Mouse (Mus musculus): ENCODE data around the gene Senp1. TPM values are rescaled to one million over a fixed set of nuclear protein-coding genes. Genes with fewer than 3 reads are reported as not detected.

Gene Senp1
- 24.2 and 24.9 TPM in 2 replicates for polyA plus RNA-seq (2015; fragmentation: Nextera tagmentation; extraction: Ambion mirVana)

DNA sequence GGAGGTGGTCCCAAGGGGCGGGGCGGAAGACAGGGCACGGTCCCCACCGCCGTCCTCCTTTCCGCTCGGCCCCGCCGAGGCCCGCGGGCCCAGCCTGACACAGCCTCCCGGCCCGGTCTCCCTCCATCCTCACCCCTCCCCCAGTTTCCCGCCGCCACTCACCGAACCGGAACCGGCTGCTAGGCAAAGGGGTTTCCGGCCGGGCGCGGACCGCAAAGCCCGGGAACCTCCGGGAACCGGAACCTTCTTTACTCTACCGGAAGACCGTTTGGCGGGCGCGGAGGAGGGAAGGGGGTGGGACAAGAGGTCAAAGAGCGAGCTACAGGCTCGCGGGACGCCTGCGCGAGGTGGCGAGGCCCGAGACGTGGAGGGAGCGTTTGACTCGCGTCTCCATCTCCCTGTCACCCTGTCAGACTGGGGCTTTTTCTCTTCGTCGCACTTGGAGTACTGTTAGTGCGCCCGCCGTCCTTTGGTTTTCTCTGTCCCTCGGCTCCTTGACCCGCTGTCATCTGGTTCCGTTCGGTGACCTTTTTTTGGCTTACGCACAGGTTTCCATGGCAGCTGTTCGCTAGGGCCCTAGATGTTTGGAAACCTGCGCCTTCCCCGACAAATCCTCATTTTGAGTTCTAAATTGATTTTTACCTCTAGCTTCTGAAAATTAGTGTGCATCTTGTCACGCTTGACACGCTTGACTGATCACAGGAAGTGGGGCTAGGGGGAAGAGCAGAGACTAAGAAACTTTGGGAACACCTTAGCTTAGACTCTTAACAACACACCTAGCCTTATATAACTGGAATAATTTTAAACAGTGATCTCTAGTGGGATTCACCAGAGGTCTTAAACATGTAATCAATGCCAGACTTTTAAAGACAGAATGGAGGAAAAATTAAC lies at the start of gene Senp1:
TSS of gene Senp1 (minus strand) at position 624 of the 891 bp plus-strand sequence.
- no peaks in the 10 kb centered on the region for H3K27me3 ChIP-seq (ENCODE audit: control insufficient read depth, insufficient read depth, low read length)
- peak; percentile 91 for ATAC-seq (ENCODE audit: insufficient read depth, low FRiP score)
- WGBS, result under 1% methylated on average over 58 of the region's 58 CpGs
- peak within 1 kb of the TSS; percentile 73 for H3K4me2 ChIP-seq (ENCODE audit: low read depth, low read length)
- peak within 1 kb of the TSS; percentile 83 for H3K4me3 ChIP-seq (replicated peaks; ENCODE audit: low read length)
- peaks cover 13% of the 10 kb centered on the region for H3K4me1 ChIP-seq (ENCODE audit: control insufficient read depth, insufficient read depth, low read length)
- H3K36me3 ChIP-seq (ENCODE audit: control insufficient read depth, insufficient read depth, low read length), result no peaks in the 10 kb centered on the region
- peak within 1 kb of the TSS; percentile 87 for H3K9ac ChIP-seq (ENCODE audit: low read length)
- H3K27ac ChIP-seq (ENCODE audit: low read length), result peak within 1 kb of the TSS; percentile 98
- no peaks in the 10 kb centered on the region for H3K9me3 ChIP-seq (replicated peaks; ENCODE audit: control insufficient read depth, low read length)

DNA sequence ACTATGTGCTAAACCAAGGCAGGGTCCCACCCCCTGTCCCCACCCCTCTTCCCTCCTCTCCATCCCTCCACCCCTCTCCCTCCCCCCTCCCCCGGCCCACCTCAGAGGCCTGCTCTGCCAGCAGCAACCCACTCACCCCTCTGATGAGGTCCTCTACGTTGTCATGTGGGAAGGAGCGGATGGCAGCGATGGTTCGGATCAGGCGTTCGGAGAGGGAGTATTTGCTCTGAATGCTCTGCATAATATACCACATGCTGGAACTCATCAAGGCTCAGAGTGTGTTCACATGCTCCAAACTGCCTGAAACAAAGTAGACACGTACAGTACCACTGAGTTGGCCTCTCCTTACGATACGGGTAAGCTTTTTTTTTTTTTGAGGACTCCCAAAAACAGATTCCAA lies 49.0 kb upstream of the Senp1 start:
- Histone ChIP-seq H3K4me2 (ENCODE audit: low read depth, low read length) (no peak overlapping the region), H3K36me3 (ENCODE audit: control insufficient read depth, insufficient read depth, low read length) (no peaks in the 10 kb centered on the region; the same call in 1 of the 2 replicates), H3K4me1 (ENCODE audit: control insufficient read depth, insufficient read depth, low read length) (0 out of 2 replicates have a peak, but pooled peaks cover 4% of the 10 kb centered on the region), H3K27me3 (ENCODE audit: control insufficient read depth, insufficient read depth, low read length) (no peaks in the 10 kb centered on the region), H3K9ac (ENCODE audit: low read length) (no peak overlapping the region), H3K27ac (ENCODE audit: low read length) (no peak overlapping the region), H3K4me3 (replicated peaks; ENCODE audit: low read length) (no peak overlapping the region), H3K9me3 (replicated peaks; ENCODE audit: control insufficient read depth, low read length) (no peaks in the 10 kb centered on the region)
- 85% methylated on average over 10 of the region's 10 CpGs for WGBS
- no peak for ATAC-seq (ENCODE audit: insufficient read depth, low FRiP score)

DNA sequence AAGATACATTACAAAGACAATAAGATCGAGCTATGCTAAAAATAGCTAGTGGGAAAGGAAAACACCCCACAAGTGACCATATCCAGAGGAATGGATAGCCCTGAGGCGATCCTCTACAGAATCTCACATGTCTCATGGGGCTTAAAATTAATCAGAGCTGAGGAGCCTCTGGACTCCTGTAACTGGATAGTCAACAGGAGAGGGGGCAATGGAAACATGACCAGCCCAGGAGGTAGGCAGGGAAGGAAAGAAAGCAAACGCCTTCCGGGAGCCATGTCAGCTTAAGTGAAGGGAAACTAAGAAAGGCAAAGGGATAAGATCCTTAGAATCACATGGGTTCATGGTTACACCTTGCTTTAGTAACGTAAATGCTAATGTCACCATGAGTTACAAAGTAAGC lies 47.3 kb upstream of the Senp1 start:
- Histone ChIP-seq H3K4me2 (ENCODE audit: low read depth, low read length) (no peak overlapping the region), H3K27me3 (ENCODE audit: control insufficient read depth, insufficient read depth, low read length) (no peaks in the 10 kb centered on the region), H3K4me1 (ENCODE audit: control insufficient read depth, insufficient read depth, low read length) (0 out of 2 replicates have a peak, but pooled peaks cover 4% of the 10 kb centered on the region), H3K9ac (ENCODE audit: low read length) (no peak overlapping the region), H3K9me3 (replicated peaks; ENCODE audit: control insufficient read depth, low read length) (no peaks in the 10 kb centered on the region), H3K36me3 (ENCODE audit: control insufficient read depth, insufficient read depth, low read length) (peaks cover 4% of the 10 kb centered on the region; the same call in 1 of the 2 replicates), H3K27ac (ENCODE audit: low read length) (no peak overlapping the region), H3K4me3 (replicated peaks; ENCODE audit: low read length) (no peak overlapping the region)
- 91% methylated on average over 5 of the region's 5 CpGs for WGBS
- ATAC-seq (ENCODE audit: insufficient read depth, low FRiP score), result no peak

DNA sequence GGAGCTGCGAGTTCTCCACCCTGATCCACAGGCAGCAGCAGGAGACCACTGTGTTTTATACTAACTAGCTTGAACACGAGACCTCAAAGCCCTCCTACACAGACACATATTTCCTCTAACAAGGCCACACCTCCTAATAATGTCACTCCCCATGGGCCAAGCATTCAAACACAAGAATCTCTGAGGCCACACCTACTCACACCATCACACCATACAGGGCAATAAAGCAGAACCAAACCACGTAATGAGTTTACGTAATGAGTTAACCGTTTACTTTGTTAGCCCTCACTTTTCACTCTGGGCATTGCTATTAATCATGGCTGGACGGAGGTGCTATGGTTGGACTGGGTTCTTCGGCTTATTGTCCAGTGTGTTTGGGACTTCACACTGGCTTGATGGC lies 46.2 kb upstream of the Senp1 start:
- H3K36me3 ChIP-seq (ENCODE audit: control insufficient read depth, insufficient read depth, low read length), result peaks cover 4% of the 10 kb centered on the region; the same call in 1 of the 2 replicates
- H3K4me2 ChIP-seq (ENCODE audit: low read depth, low read length), result no peak overlapping the region
- no peak overlapping the region for H3K9ac ChIP-seq (ENCODE audit: low read length)
- no peaks in the 10 kb centered on the region for H3K9me3 ChIP-seq (replicated peaks; ENCODE audit: control insufficient read depth, low read length)
- no peaks in the 10 kb centered on the region for H3K27me3 ChIP-seq (ENCODE audit: control insufficient read depth, insufficient read depth, low read length)
- 0 out of 2 replicates have a peak, but pooled peaks cover 4% of the 10 kb centered on the region for H3K4me1 ChIP-seq (ENCODE audit: control insufficient read depth, insufficient read depth, low read length)
- ATAC-seq (ENCODE audit: insufficient read depth, low FRiP score), result peak; percentile 69
- no peak overlapping the region for H3K27ac ChIP-seq (ENCODE audit: low read length)
- 55% methylated on average over 7 of the region's 7 CpGs for WGBS
- H3K4me3 ChIP-seq (replicated peaks; ENCODE audit: low read length), result no peak overlapping the region

DNA sequence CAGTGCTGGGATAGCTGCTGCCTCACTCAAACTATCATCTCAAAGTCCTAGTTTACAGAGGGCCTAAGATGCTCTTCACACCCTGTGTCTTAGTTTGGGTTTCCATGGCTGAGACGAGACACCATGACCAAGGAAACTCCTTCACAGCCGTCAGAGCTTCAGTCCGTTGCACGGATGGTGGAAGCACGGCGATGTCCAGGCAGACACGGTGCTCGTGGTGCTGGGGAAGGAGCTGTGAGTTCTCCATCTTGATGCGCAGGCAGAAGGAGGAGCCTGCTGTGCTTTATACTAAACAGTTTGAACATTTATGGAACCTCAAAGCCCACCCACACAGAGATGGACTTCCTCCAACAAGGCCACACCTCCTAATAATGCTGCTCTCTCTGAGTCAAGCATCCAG lies 43.3 kb upstream of the Senp1 start:
- H3K4me1 ChIP-seq (ENCODE audit: control insufficient read depth, insufficient read depth, low read length), result no peaks in the 10 kb centered on the region
- ATAC-seq (ENCODE audit: insufficient read depth, low FRiP score), result no peak

DNA sequence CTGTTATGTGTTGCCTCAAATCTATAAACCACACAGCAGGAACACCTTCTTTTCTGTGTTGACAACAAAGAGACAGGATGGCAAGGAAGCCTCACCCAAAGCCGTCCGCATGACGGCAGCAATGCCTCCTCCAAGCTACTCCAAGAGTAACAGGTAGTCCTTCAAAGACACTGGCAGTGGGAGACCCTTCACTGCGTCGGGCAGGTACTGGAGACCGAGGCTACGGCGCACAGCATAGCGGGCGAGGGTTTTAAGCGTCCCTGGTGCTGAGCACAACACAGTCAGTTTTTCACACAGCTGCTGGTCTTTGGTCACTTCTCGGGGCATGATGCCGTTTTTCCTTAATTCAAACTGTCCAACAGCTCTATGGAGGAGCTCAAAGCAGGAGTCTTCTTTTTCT lies 42.1 kb upstream of the Senp1 start:
- Histone ChIP-seq H3K4me2 (ENCODE audit: low read depth, low read length) (no peak overlapping the region), H3K36me3 (ENCODE audit: control insufficient read depth, insufficient read depth, low read length) (peaks cover 7% of the 10 kb centered on the region; the same call in 1 of the 2 replicates), H3K9ac (ENCODE audit: low read length) (no peak overlapping the region), H3K9me3 (replicated peaks; ENCODE audit: control insufficient read depth, low read length) (no peaks in the 10 kb centered on the region), H3K27ac (ENCODE audit: low read length) (no peak overlapping the region), H3K4me3 (replicated peaks; ENCODE audit: low read length) (no peak overlapping the region), H3K4me1 (ENCODE audit: control insufficient read depth, insufficient read depth, low read length) (no peaks in the 10 kb centered on the region), H3K27me3 (ENCODE audit: control insufficient read depth, insufficient read depth, low read length) (no peaks in the 10 kb centered on the region)
- WGBS, result 94% methylated on average over 13 of the region's 13 CpGs
- no peak for ATAC-seq (ENCODE audit: insufficient read depth, low FRiP score)

More for the DNA sequence above, 43.3 kb upstream of the Senp1 start:
- Histone ChIP-seq H3K9ac (ENCODE audit: low read length) (no peak overlapping the region), H3K4me3 (replicated peaks; ENCODE audit: low read length) (no peak overlapping the region), H3K9me3 (replicated peaks; ENCODE audit: control insufficient read depth, low read length) (no peaks in the 10 kb centered on the region), H3K4me2 (ENCODE audit: low read depth, low read length) (no peak overlapping the region), H3K27ac (ENCODE audit: low read length) (no peak overlapping the region), H3K27me3 (ENCODE audit: control insufficient read depth, insufficient read depth, low read length) (no peaks in the 10 kb centered on the region), H3K36me3 (ENCODE audit: control insufficient read depth, insufficient read depth, low read length) (peaks cover 7% of the 10 kb centered on the region; the same call in 1 of the 2 replicates)
- WGBS, result 92% methylated on average over 9 of the region's 9 CpGs

DNA sequence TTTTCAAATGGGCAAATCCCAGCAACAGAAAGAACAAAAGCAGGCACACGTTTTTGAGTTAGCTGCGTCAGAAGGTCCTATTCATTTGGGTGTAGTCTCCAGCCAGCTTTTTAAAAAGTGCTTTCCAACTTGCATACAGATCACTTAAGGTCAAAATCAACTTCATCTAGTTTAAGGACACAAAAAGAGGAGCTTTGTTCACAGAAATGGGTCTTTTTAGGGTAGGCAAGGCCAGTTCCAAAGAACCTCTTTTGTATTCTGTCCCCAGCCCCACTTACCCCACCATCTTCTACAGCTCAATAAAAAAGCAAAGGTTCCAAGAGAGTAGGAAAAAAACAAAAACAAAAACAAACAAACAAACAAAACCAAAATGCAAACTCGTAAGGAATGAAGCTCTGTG lies 41.1 kb upstream of the Senp1 start:
- H3K36me3 ChIP-seq (ENCODE audit: control insufficient read depth, insufficient read depth, low read length), result peaks cover 7% of the 10 kb centered on the region; the same call in 1 of the 2 replicates

DNA sequence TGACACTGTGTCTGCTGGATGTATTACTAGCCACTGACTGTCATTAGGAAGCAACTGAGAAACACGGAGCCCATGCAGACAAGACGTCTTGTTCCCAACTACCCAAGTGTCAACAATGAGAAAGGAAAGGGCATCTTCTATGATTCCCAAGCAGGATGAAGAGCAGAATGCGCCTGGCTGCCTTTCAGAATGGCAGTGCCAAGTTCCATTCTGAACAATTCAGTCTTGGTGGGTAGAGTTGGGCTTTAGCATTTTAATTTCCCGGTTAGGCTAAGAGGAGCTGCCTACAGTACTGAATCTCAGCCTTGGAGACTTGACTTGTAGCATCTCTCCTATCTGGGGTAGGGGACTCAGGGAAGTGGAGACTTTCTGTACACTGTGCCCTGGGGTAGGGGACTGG lies 40.5 kb upstream of the Senp1 start:
- no peak overlapping the region for H3K4me3 ChIP-seq (replicated peaks; ENCODE audit: low read length)
- no peaks in the 10 kb centered on the region for H3K27me3 ChIP-seq (ENCODE audit: control insufficient read depth, insufficient read depth, low read length)
- H3K36me3 ChIP-seq (ENCODE audit: control insufficient read depth, insufficient read depth, low read length), result peaks cover 7% of the 10 kb centered on the region; the same call in 1 of the 2 replicates
- no peak for ATAC-seq (ENCODE audit: insufficient read depth, low FRiP score)
- no peaks in the 10 kb centered on the region for H3K9me3 ChIP-seq (replicated peaks; ENCODE audit: control insufficient read depth, low read length)
- 91% methylated on average over 4 of the region's 4 CpGs for WGBS
- H3K4me2 ChIP-seq (ENCODE audit: low read depth, low read length), result no peak overlapping the region
- H3K9ac ChIP-seq (ENCODE audit: low read length), result no peak overlapping the region
- H3K27ac ChIP-seq (ENCODE audit: low read length), result no peak overlapping the region
- H3K4me1 ChIP-seq (ENCODE audit: control insufficient read depth, insufficient read depth, low read length), result no peaks in the 10 kb centered on the region

More for the DNA sequence above, 41.1 kb upstream of the Senp1 start:
- ATAC-seq (ENCODE audit: insufficient read depth, low FRiP score), result no peak
- H3K27ac ChIP-seq (ENCODE audit: low read length), result no peak overlapping the region
- H3K9ac ChIP-seq (ENCODE audit: low read length), result no peak overlapping the region
- H3K4me2 ChIP-seq (ENCODE audit: low read depth, low read length), result no peak overlapping the region
- H3K4me3 ChIP-seq (replicated peaks; ENCODE audit: low read length), result no peak overlapping the region
- no peaks in the 10 kb centered on the region for H3K9me3 ChIP-seq (replicated peaks; ENCODE audit: control insufficient read depth, low read length)
- 74% methylated on average over 3 of the region's 3 CpGs for WGBS
- H3K4me1 ChIP-seq (ENCODE audit: control insufficient read depth, insufficient read depth, low read length), result no peaks in the 10 kb centered on the region
- no peaks in the 10 kb centered on the region for H3K27me3 ChIP-seq (ENCODE audit: control insufficient read depth, insufficient read depth, low read length)

DNA sequence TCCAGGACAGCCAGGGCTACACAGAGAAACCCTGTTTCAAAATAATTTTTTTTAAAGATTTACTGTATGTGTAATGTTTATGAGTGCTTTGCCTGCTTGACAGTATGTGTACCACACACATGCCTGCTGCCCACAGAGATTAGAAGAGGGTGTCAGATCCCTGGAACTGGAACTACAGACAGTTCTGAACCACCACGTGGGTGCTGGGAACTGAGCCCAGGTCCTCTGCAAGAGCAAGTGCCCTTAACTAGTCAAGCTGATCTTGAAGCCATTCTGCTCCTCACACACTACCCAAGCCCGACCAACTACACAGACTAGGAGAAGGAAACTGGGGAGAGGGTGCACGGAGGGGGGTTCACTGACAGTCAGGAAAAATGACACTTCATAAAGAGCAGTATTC lies 39.9 kb upstream of the Senp1 start:
- H3K27ac ChIP-seq (ENCODE audit: low read length), result no peak overlapping the region
- no peaks in the 10 kb centered on the region for H3K27me3 ChIP-seq (ENCODE audit: control insufficient read depth, insufficient read depth, low read length)
- WGBS, result 90% methylated on average over 3 of the region's 3 CpGs
- peaks cover 7% of the 10 kb centered on the region; the same call in 1 of the 2 replicates for H3K36me3 ChIP-seq (ENCODE audit: control insufficient read depth, insufficient read depth, low read length)
- H3K9ac ChIP-seq (ENCODE audit: low read length), result no peak overlapping the region
- no peaks in the 10 kb centered on the region for H3K4me1 ChIP-seq (ENCODE audit: control insufficient read depth, insufficient read depth, low read length)
- H3K9me3 ChIP-seq (replicated peaks; ENCODE audit: control insufficient read depth, low read length), result no peaks in the 10 kb centered on the region
- H3K4me3 ChIP-seq (replicated peaks; ENCODE audit: low read length), result no peak overlapping the region
- H3K4me2 ChIP-seq (ENCODE audit: low read depth, low read length), result no peak overlapping the region
- ATAC-seq (ENCODE audit: insufficient read depth, low FRiP score), result no peak
